Mouse (Mus musculus): ENCODE results near the gene Gpr61. TPM values are rescaled to one million over a fixed set of nuclear protein-coding genes. Genes with fewer than 3 reads are reported as not detected.

The Gpr61 gene
- polyA plus RNA-seq, 1 experiment = not detected

- Histone ChIP-seq H3K4me3 (ENCODE audit: insufficient read depth, low read depth, low read length) (no peak overlapping the region), H3K27me3 (replicated peaks; ENCODE audit: control insufficient read depth, insufficient read depth, low read length) (no peaks in the 10 kb centered on the region), H3K36me3 (ENCODE audit: control insufficient read depth, insufficient read depth, low read length) (no peaks in the 10 kb centered on the region; the same call in 1 of the 2 replicates), H3K27ac (ENCODE audit: insufficient read depth, low read depth, low read length) (no peak overlapping the region), H3K4me1 (ENCODE audit: control insufficient read depth, insufficient read depth, low read length) (peaks cover 11% of the 10 kb centered on the region)
- TF ChIP-seq CTCF (conservative IDR thresholded peaks at IDR 0.05; ENCODE audit: insufficient read depth, insufficient read length, low read depth, low read length) (no peak), POLR2A (IDR thresholded peaks at IDR 0.05; ENCODE audit: low read depth, low read length) (no peak)
- DNase-seq = no peak
- WGBS = 81% methylated on average over 4 of the region's 4 CpGs
These were observed 25.3 kb downstream of the Gpr61 start for GRCm38 (mm10) chr3:108129367-108129766.

GRCm38 (mm10) chr3:108128520-108128919, 26.2 kb downstream of the Gpr61 start:
- Histone ChIP-seq H3K4me1 (ENCODE audit: control insufficient read depth, insufficient read depth, low read length) (peaks cover 11% of the 10 kb centered on the region), H3K27me3 (replicated peaks; ENCODE audit: control insufficient read depth, insufficient read depth, low read length) (no peaks in the 10 kb centered on the region), H3K4me3 (ENCODE audit: insufficient read depth, low read depth, low read length) (no peak overlapping the region), H3K27ac (ENCODE audit: insufficient read depth, low read depth, low read length) (no peak overlapping the region), H3K36me3 (ENCODE audit: control insufficient read depth, insufficient read depth, low read length) (no peaks in the 10 kb centered on the region; the same call in 1 of the 2 replicates)
- 55% methylated on average over 5 of the region's 5 CpGs for WGBS
- no peak for TF ChIP-seq POLR2A (IDR thresholded peaks at IDR 0.05; ENCODE audit: low read depth, low read length)
- no peak for TF ChIP-seq CTCF (conservative IDR thresholded peaks at IDR 0.05; ENCODE audit: insufficient read depth, insufficient read length, low read depth, low read length)
- no peak for DNase-seq

GRCm38 (mm10) chr3:108126327-108126726, 28.4 kb downstream of the Gpr61 start:
- Histone ChIP-seq H3K27me3 (replicated peaks; ENCODE audit: control insufficient read depth, insufficient read depth, low read length) (no peaks in the 10 kb centered on the region), H3K36me3 (ENCODE audit: control insufficient read depth, insufficient read depth, low read length) (peaks cover 1% of the 10 kb centered on the region), H3K27ac (ENCODE audit: insufficient read depth, low read depth, low read length) (no peak overlapping the region), H3K4me1 (ENCODE audit: control insufficient read depth, insufficient read depth, low read length) (peaks cover 6% of the 10 kb centered on the region; the same call in 1 of the 2 replicates), H3K4me3 (ENCODE audit: insufficient read depth, low read depth, low read length) (no peak overlapping the region)
- no peak for DNase-seq
- TF ChIP-seq POLR2A (IDR thresholded peaks at IDR 0.05; ENCODE audit: low read depth, low read length) (no peak), CTCF (conservative IDR thresholded peaks at IDR 0.05; ENCODE audit: insufficient read depth, insufficient read length, low read depth, low read length) (no peak)
- 65% methylated on average over 3 of the region's 3 CpGs for WGBS

- Histone ChIP-seq H3K27ac (ENCODE audit: insufficient read depth, low read depth, low read length) (no peak overlapping the region), H3K4me1 (ENCODE audit: control insufficient read depth, insufficient read depth, low read length) (no peaks in the 10 kb centered on the region; the same call in 1 of the 2 replicates), H3K36me3 (ENCODE audit: control insufficient read depth, insufficient read depth, low read length) (peaks cover 1% of the 10 kb centered on the region), H3K27me3 (replicated peaks; ENCODE audit: control insufficient read depth, insufficient read depth, low read length) (no peaks in the 10 kb centered on the region), H3K4me3 (ENCODE audit: insufficient read depth, low read depth, low read length) (no peak overlapping the region)
- TF ChIP-seq CTCF (conservative IDR thresholded peaks at IDR 0.05; ENCODE audit: insufficient read depth, insufficient read length, low read depth, low read length) (no peak), POLR2A (IDR thresholded peaks at IDR 0.05; ENCODE audit: low read depth, low read length) (no peak)
- 33% methylated on average over 1 of the region's 1 CpGs for WGBS
- no peak for DNase-seq
These were observed 30.6 kb downstream of the Gpr61 start for GRCm38 (mm10) chr3:108124131-108124530.

GRCm38 (mm10) chr3:108123242-108123641, 31.4 kb downstream of the Gpr61 start:
- 81% methylated on average over 5 of the region's 5 CpGs for WGBS
- no peak for DNase-seq
- Histone ChIP-seq H3K27ac (ENCODE audit: insufficient read depth, low read depth, low read length) (no peak overlapping the region), H3K36me3 (ENCODE audit: control insufficient read depth, insufficient read depth, low read length) (peaks cover 1% of the 10 kb centered on the region), H3K27me3 (replicated peaks; ENCODE audit: control insufficient read depth, insufficient read depth, low read length) (no peaks in the 10 kb centered on the region), H3K4me3 (ENCODE audit: insufficient read depth, low read depth, low read length) (no peak overlapping the region), H3K4me1 (ENCODE audit: control insufficient read depth, insufficient read depth, low read length) (no peaks in the 10 kb centered on the region; the same call in 1 of the 2 replicates)
- TF ChIP-seq POLR2A (IDR thresholded peaks at IDR 0.05; ENCODE audit: low read depth, low read length) (no peak), CTCF (conservative IDR thresholded peaks at IDR 0.05; ENCODE audit: insufficient read depth, insufficient read length, low read depth, low read length) (no peak)

GRCm38 (mm10) chr3:108121101-108121500, 33.6 kb downstream of the Gpr61 start:
- H3K4me3 ChIP-seq (ENCODE audit: insufficient read depth, low read depth, low read length) = no peak overlapping the region
- H3K4me1 ChIP-seq (ENCODE audit: control insufficient read depth, insufficient read depth, low read length) = no peaks in the 10 kb centered on the region; the same call in 1 of the 2 replicates
- DNase-seq = no peak
- peaks cover 1% of the 10 kb centered on the region for H3K36me3 ChIP-seq (ENCODE audit: control insufficient read depth, insufficient read depth, low read length)
- WGBS = 82% methylated on average over 3 of the region's 3 CpGs
- no peak overlapping the region for H3K27ac ChIP-seq (ENCODE audit: insufficient read depth, low read depth, low read length)
- TF ChIP-seq POLR2A (IDR thresholded peaks at IDR 0.05; ENCODE audit: low read depth, low read length) = no peak
- TF ChIP-seq CTCF (conservative IDR thresholded peaks at IDR 0.05; ENCODE audit: insufficient read depth, insufficient read length, low read depth, low read length) = no peak
- no peaks in the 10 kb centered on the region for H3K27me3 ChIP-seq (replicated peaks; ENCODE audit: control insufficient read depth, insufficient read depth, low read length)

GRCm38 (mm10) chr3:108117465-108117864, 37.2 kb downstream of the Gpr61 start:
- TF ChIP-seq POLR2A (IDR thresholded peaks at IDR 0.05; ENCODE audit: low read depth, low read length) (no peak), CTCF (conservative IDR thresholded peaks at IDR 0.05; ENCODE audit: insufficient read depth, insufficient read length, low read depth, low read length) (no peak)
- H3K27me3 ChIP-seq (replicated peaks; ENCODE audit: control insufficient read depth, insufficient read depth, low read length) = no peaks in the 10 kb centered on the region
- 91% methylated on average over 6 of the region's 6 CpGs for WGBS
- peaks cover 4% of the 10 kb centered on the region; the same call in 1 of the 2 replicates for H3K4me1 ChIP-seq (ENCODE audit: control insufficient read depth, insufficient read depth, low read length)
- H3K4me3 ChIP-seq (ENCODE audit: insufficient read depth, low read depth, low read length) = no peak overlapping the region
- no peaks in the 10 kb centered on the region; the same call in none of the 2 replicates for H3K36me3 ChIP-seq (ENCODE audit: control insufficient read depth, insufficient read depth, low read length)
- no peak overlapping the region for H3K27ac ChIP-seq (ENCODE audit: insufficient read depth, low read depth, low read length)
- no peak for DNase-seq

Data from kidney, adult 2 months (tissue).